Mouse (Mus musculus) myocyte (in vitro differentiated cells): ENCODE measurements around the gene A630095N17Rik. TPM values are rescaled to one million over a fixed set of nuclear protein-coding genes. Genes with fewer than 3 reads are reported as not detected.

Source experiments
- H3K27me3 ChIP-seq: one replicate; pipeline ENCODE4 v1.6.1; 2011; ENCODE audit not compliant: control insufficient read depth, insufficient read depth, insufficient read length
- H3K36me3 ChIP-seq: one replicate; pipeline ENCODE4 v1.6.1; 2011; ENCODE audit not compliant: control insufficient read depth, insufficient read depth
- H3K4me2 ChIP-seq: one replicate; pipeline ENCODE4 v1.6.1; 2011; ENCODE audit warnings: low read depth, control low read depth
- H3K4me3 ChIP-seq: one replicate; pipeline ENCODE4 v1.5.1; 2011; ENCODE audit warnings: mild to moderate bottlenecking, control low read depth, moderate library complexity
- H3K79me2 ChIP-seq: one replicate; pipeline ENCODE4 v1.6.1; 2011; ENCODE audit not compliant: control insufficient read depth, insufficient read depth
- H3ac ChIP-seq: one replicate; pipeline ENCODE4 v1.6.1; 2011; ENCODE audit not compliant: control insufficient read depth, insufficient read length
- CEBPB ChIP-seq: IDR thresholded peaks from 2 replicates; pipeline ENCODE4 v1.6.1; 2011; ENCODE audit warnings: mild to moderate bottlenecking, moderate library complexity; ENCODE audit not compliant: poor library complexity, insufficient read depth, severe bottlenecking
- E2F4 ChIP-seq: IDR thresholded peaks from one replicate; pipeline ENCODE4 v1.6.1; 2011; ENCODE audit warnings: mild to moderate bottlenecking, control low read depth, moderate library complexity; ENCODE audit not compliant: insufficient read depth
- MAX ChIP-seq: IDR thresholded peaks from one replicate; pipeline ENCODE4 v1.6.1; 2011; ENCODE audit warnings: low read depth, mild to moderate bottlenecking, control low read depth
- MYOD1 ChIP-seq, 3 experiments: IDR thresholded peaks; one replicate each; pipeline ENCODE4 v1.6.1; 2011; ENCODE audit warnings: control low read depth in 2 of 3, low read depth in 2 of 3, mild to moderate bottlenecking in 2 of 3, moderate library complexity in 1 of 3; ENCODE audit not compliant: insufficient read length in 2 of 3, control insufficient read depth in 1 of 3
- MYOG ChIP-seq, 3 experiments: IDR thresholded peaks; one replicate each; pipeline ENCODE4 v1.6.1; 2011; ENCODE audit warnings: control low read depth in 2 of 3, low read depth in 2 of 3, mild to moderate bottlenecking in 2 of 3; ENCODE audit not compliant: insufficient read length in 2 of 3, control insufficient read depth in 1 of 3, insufficient read depth in 1 of 3
- POLR2A ChIP-seq: IDR thresholded peaks from one replicate; pipeline ENCODE4 v1.6.1; 2011; ENCODE audit warnings: low read depth, mild to moderate bottlenecking, control low read depth, moderate library complexity; ENCODE audit not compliant: insufficient read length
- POLR2AphosphoS2 ChIP-seq: IDR thresholded peaks from one replicate; pipeline ENCODE4 v1.6.1; 2011; ENCODE audit warnings: low read depth, control low read depth; ENCODE audit not compliant: insufficient read length
- REST ChIP-seq: IDR thresholded peaks from one replicate; pipeline ENCODE4 v1.6.1; 2011; ENCODE audit warnings: mild to moderate bottlenecking, control low read depth, moderate library complexity; ENCODE audit not compliant: insufficient read depth, insufficient read length
- SRF ChIP-seq: IDR thresholded peaks from one replicate; pipeline ENCODE4 v1.6.1; 2011; ENCODE audit warnings: low read depth; ENCODE audit not compliant: control insufficient read depth, insufficient read length
- TCF12 ChIP-seq: IDR thresholded peaks from one replicate; pipeline ENCODE4 v1.6.1; 2011; ENCODE audit warnings: mild to moderate bottlenecking, control low read depth; ENCODE audit not compliant: poor library complexity, insufficient read depth, severe bottlenecking
- TCF3 ChIP-seq: IDR thresholded peaks from one replicate; pipeline ENCODE4 v1.6.1; 2011; ENCODE audit warnings: low read depth, control low read depth; ENCODE audit not compliant: insufficient read length
- USF1 ChIP-seq: IDR thresholded peaks from one replicate; pipeline ENCODE4 v1.6.1; 2011; ENCODE audit warnings: low read depth, mild to moderate bottlenecking, control low read depth, moderate library complexity
- polyA plus RNA-seq: library from polyadenylated mRNA; unstranded; fragments of >200 nt; fragmentation: generic; extraction: Trizol; gene quantifications from one replicate; pipeline ENCODE4 v1.2.1, GENCODE M21; 2012; ENCODE audit warnings: missing spikeins

Gene A630095N17Rik
- polyA plus RNA-seq, 1 experiment: 0.11 TPM

DNA sequence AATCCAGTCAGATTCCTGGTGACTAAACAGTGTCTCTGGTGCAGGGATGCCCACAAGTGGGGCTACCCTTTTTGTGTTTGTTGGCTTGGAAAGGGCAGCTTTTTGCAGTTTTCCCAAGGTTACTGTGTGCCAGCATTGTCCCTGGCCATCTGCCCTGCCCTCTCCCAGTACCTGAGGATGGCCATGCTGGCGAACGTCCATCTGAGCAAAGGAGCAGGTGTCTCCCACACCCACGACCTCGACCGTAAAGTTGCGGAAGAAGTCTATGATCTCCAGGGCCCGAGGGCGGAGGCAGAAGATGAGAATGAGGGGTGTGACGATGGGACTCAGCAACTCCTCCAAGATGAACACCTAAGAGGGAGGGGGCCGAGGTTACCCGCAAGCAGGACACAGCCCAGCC, 46.4 kb downstream of the A630095N17Rik start:
- TF ChIP-seq USF1: no peak
- no peak for TF ChIP-seq POLR2A
- peaks cover 7% of the 10 kb centered on the region for H3K36me3 ChIP-seq
- H3K4me3 ChIP-seq: no peak overlapping the region
- H3ac ChIP-seq: no peak overlapping the region
- no peaks in the 10 kb centered on the region for H3K27me3 ChIP-seq
- H3K79me2 ChIP-seq: no peaks in the 10 kb centered on the region
- no peak overlapping the region for H3K4me2 ChIP-seq

- TF ChIP-seq E2F4: no peak
- TF ChIP-seq TCF3: no peak
- TF ChIP-seq TCF12: no peak
- TF ChIP-seq MYOG (IDR thresholded peaks at IDR 0.05; ENCODE audit: control insufficient read depth in 1 of 3, insufficient read depth in 1 of 3, insufficient read length in 2 of 3, low read depth in 2 of 3): no peak
- TF ChIP-seq MYOD1 (IDR thresholded peaks at IDR 0.05; ENCODE audit: control insufficient read depth in 1 of 3, insufficient read length in 2 of 3, low read depth in 2 of 3): no peak
- no peak for TF ChIP-seq MAX
- no peak for TF ChIP-seq USF1
- H3K79me2 ChIP-seq: no peaks in the 10 kb centered on the region
- no peak overlapping the region for H3K4me2 ChIP-seq
- H3K4me3 ChIP-seq: no peak overlapping the region
- H3ac ChIP-seq: no peak overlapping the region
- peaks cover 6% of the 10 kb centered on the region for H3K36me3 ChIP-seq
- no peaks in the 10 kb centered on the region for H3K27me3 ChIP-seq
Measured at GRCm38 (mm10) chr1:75182160-75182559, 49.7 kb downstream of the A630095N17Rik start.

DNA sequence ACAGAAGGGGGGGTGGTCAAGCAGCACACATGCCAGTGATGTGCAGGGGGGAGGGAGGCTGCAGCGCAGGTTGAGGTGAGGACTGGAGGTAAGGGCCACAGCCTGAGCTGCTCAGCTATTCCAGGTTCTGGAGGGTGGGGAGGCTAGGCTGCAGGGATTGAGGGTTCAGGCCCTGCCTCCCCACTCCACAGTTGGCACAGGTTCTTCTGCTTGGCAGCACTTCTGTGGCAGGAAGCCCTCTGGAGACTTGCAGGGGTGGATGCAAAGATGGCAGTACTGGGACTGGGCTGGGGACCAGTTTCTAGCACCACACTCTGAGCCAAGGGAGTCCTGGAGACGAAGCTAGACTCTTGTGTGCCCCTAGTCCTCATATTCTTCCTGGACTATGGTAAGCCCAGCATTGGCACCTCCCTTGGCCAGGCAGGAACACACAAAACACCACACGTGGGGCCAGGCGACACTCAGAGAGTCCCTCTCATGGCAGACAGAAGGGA, 50.5 kb downstream of the A630095N17Rik start:
- Histone ChIP-seq H3ac (no peak overlapping the region), H3K36me3 (peaks cover 4% of the 10 kb centered on the region), H3K4me2 (no peak overlapping the region), H3K4me3 (no peak overlapping the region), H3K27me3 (no peaks in the 10 kb centered on the region), H3K79me2 (no peaks in the 10 kb centered on the region)
- no peak for TF ChIP-seq SRF
- TF ChIP-seq USF1: no peak
- TF ChIP-seq CEBPB: no peak
- TF ChIP-seq MYOD1 (IDR thresholded peaks at IDR 0.05; ENCODE audit: control insufficient read depth in 1 of 3, insufficient read length in 2 of 3, low read depth in 2 of 3): no peak
- TF ChIP-seq E2F4: no peak
- no peak for TF ChIP-seq TCF12
- TF ChIP-seq MAX: no peak
- TF ChIP-seq REST: no peak
- TF ChIP-seq POLR2A: no peak
- TF ChIP-seq MYOG (IDR thresholded peaks at IDR 0.05; ENCODE audit: control insufficient read depth in 1 of 3, insufficient read depth in 1 of 3, insufficient read length in 2 of 3, low read depth in 2 of 3): no peak
- no peak for TF ChIP-seq TCF3
- no peak for TF ChIP-seq POLR2AphosphoS2

DNA sequence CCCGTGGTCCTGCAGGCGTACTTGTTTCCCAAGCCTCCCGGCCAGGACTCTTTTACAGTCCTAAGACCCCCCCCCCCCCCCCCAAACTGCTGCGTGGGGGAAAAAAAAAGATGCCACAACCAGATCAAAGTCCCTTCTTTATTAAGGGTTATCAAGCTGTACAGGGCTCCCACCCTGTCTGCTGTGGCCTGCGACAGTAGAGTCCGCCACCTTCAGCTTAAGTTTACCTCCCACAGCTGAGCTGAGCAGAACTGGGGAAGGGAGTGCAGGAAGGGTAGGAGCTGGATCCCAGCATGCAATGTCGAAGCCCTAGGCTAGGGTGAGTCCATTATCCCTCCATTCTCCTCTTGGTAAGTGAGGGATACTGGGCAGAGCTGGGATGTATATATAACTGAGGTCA, 51.2 kb downstream of the A630095N17Rik start:
- H3ac ChIP-seq: peak overlapping the region; percentile 45
- peaks cover 4% of the 10 kb centered on the region for H3K36me3 ChIP-seq
- TF ChIP-seq MYOG (IDR thresholded peaks at IDR 0.05; ENCODE audit: control insufficient read depth in 1 of 3, insufficient read depth in 1 of 3, insufficient read length in 2 of 3, low read depth in 2 of 3) (no peak), REST (no peak), E2F4 (no peak), SRF (no peak), MAX (no peak), CEBPB (no peak)
- no peaks in the 10 kb centered on the region for H3K79me2 ChIP-seq
- peak overlapping the region; percentile 80 for H3K4me2 ChIP-seq
- peak overlapping the region; percentile 42 for H3K4me3 ChIP-seq
- H3K27me3 ChIP-seq: no peaks in the 10 kb centered on the region

DNA sequence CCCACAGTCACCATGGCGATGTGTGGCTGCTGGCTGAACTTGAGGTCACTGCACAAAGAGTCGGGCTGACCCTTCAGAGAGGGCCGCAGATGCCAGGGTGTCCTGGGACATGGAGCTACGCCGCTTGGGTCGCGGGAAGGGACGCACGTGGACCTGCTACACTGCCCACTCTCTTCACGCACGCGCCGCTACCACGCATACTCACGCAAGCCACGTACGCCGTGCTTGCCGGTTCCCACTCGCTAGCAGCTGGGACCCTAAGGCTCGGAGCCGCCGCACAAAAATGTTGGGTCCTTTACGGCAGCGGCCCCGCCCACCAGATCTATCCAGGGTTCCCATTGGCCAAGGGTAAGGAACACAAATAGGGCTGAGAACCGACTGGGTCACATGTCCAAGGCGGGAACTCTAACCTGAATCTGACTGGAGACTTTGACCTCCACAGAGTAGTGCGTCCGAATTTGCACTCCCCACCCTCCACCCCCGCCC, 51.8 kb downstream of the A630095N17Rik start, which contains the start of gene Abcb6:
Gene Abcb6 (minus strand): TSS at position 288 of the 486 bp plus-strand sequence.
- Histone ChIP-seq H3K4me2 (peak within 1 kb of the TSS; percentile 80), H3K36me3 (peaks cover 4% of the 10 kb centered on the region), H3K79me2 (no peaks in the 10 kb centered on the region), H3K4me3 (peak within 1 kb of the TSS; percentile 42), H3ac (peak within 1 kb of the TSS; percentile 45), H3K27me3 (no peaks in the 10 kb centered on the region)
- TF ChIP-seq TCF12 (no peak), MAX (no peak), USF1 (peak; percentile 93), POLR2A (peak; percentile 99), MYOD1 (IDR thresholded peaks at IDR 0.05; ENCODE audit: control insufficient read depth in 1 of 3, insufficient read length in 2 of 3, low read depth in 2 of 3) (peak in 2 of 3 experiments; percentile 36 to 60), SRF (no peak), MYOG (IDR thresholded peaks at IDR 0.05; ENCODE audit: control insufficient read depth in 1 of 3, insufficient read depth in 1 of 3, insufficient read length in 2 of 3, low read depth in 2 of 3) (peak in 2 of 3 experiments; percentile 36 to 52), REST (peak; percentile 51), TCF3 (no peak), CEBPB (no peak), E2F4 (peak; percentile 90), POLR2AphosphoS2 (peak; percentile 97)
